Mouse (Mus musculus): ENCODE data around the gene C1ql4.

GRCm38 (mm10) chr15:99098493-99098861 lies 10.9 kb upstream of the C1ql4 start:
- TF ChIP-seq CTCF (IDR thresholded peaks at IDR 0.05) (no peak), EP300 (IDR thresholded peaks at IDR 0.05) (no peak)

Data from lung, postnatal 0 days (tissue).